Comparison of ENCODE assay signal across 23 mouse cellular contexts in genomic region chr1:126626206-126626605, GRCm38 (mm10).
A peak's percentile ranks its signal among the peaks of the same experiment; 100 is the strongest.
DNase-seq lines count a peak whose midpoint lies in the region; ATAC-seq and TF ChIP-seq lines count a peak whose summit lies in the region.
"Had no signal": no experiment of that assay in that cellular context is flagged by ENCODE, and none has a peak within 500 bp of the region (broad histone marks: within the 10 kb centered on the region; RNA-seq: fewer than 3 reads in every experiment).

No protein-coding gene starts in this region.

- no peak overlapping the region for H3K9ac ChIP-seq in embryonic facial prominence, embryonic 14.5 days (ENCODE audit: low read depth, low read length)
- no peak overlapping the region for H3K9ac ChIP-seq in limb, embryonic 13.5 days

- no peak overlapping the region for H3K27ac ChIP-seq in embryonic facial prominence, embryonic 14.5 days (replicated peaks; ENCODE audit: low read depth, low read length)
- H3K27ac ChIP-seq in embryonic facial prominence, embryonic 10.5 days (replicated peaks), result no peak overlapping the region
- H3K27ac ChIP-seq in limb, embryonic 13.5 days, result no peak overlapping the region
- H3K27ac ChIP-seq in limb, embryonic 10.5 days, result no peak overlapping the region

- no peak overlapping the region for H3K4me3 ChIP-seq in embryonic facial prominence, embryonic 14.5 days (ENCODE audit: low read depth, low read length)
- H3K4me3 ChIP-seq in embryonic facial prominence, embryonic 10.5 days, result no peak overlapping the region
- no peak overlapping the region for H3K4me3 ChIP-seq in limb, embryonic 13.5 days
- H3K4me3 ChIP-seq in limb, embryonic 10.5 days, result no peak overlapping the region
- no peak overlapping the region for H3K4me3 ChIP-seq in C2C12 (ENCODE audit: insufficient read depth, poor library complexity, severe bottlenecking)
- H3K4me3 ChIP-seq in myocyte, result no peak overlapping the region

- no peaks in the 10 kb centered on the region for H3K4me1 ChIP-seq in embryonic facial prominence, embryonic 14.5 days (ENCODE audit: control insufficient read depth, insufficient read depth, low read length)
- no peaks in the 10 kb centered on the region for H3K4me1 ChIP-seq in embryonic facial prominence, embryonic 10.5 days
- 0 out of 2 replicates have a peak, but pooled peaks cover 7% of the 10 kb centered on the region for H3K4me1 ChIP-seq in limb, embryonic 13.5 days
- H3K4me1 ChIP-seq in limb, embryonic 10.5 days, result no peaks in the 10 kb centered on the region

- peak; percentile 30 for DNase-seq in embryonic facial prominence, embryonic 14.5 days (ENCODE audit: low spot score)
- no peak for DNase-seq in embryonic facial prominence, embryonic 10.5 days (ENCODE audit: low spot score)
- DNase-seq in limb, embryonic 10.5 days (ENCODE audit: low spot score), result no peak
- no peak for DNase-seq in embryo, embryonic 10 days (ENCODE audit: low spot score)
- DNase-seq: adrenal gland, adult 2 months; adrenal gland, adult 8-10 months; adrenal gland, postnatal 10 days; adrenal gland, postnatal 14 days; adrenal gland, postnatal 25 days; adrenal gland, postnatal 36 days; B cell, adult 2 months; cerebellum, adult 11 months; cerebellum, adult 11-12 months; cerebellum, adult 18-20 months; cerebellum, adult 2 months had no signal

- WGBS in embryonic facial prominence, embryonic 14.5 days, result 80% methylated on average over 3 of the region's 3 CpGs
- 88% methylated on average over 3 of the region's 3 CpGs for WGBS in embryonic facial prominence, embryonic 10.5 days
- WGBS in limb, embryonic 13.5 days, result 85% methylated on average over 3 of the region's 3 CpGs
- WGBS in limb, embryonic 10.5 days, result 86% methylated on average over 3 of the region's 3 CpGs

- 0 out of 2 replicates have a peak, but pooled peaks have one; percentile 26 for ATAC-seq in embryonic facial prominence, embryonic 14.5 days (ENCODE audit: low read depth)
- ATAC-seq in limb, embryonic 13.5 days (ENCODE audit: low FRiP score, low read depth), result 0 out of 2 replicates have a peak, but pooled peaks have one; percentile 40
- ATAC-seq in activated CD4-positive, CD25-positive, alpha-beta regulatory T cell, adult 4 months, result no peak
- ATAC-seq: CD4-positive, CD25-positive, alpha-beta regulatory T cell, adult 4 months; Patski had no signal

- no peaks in the 10 kb centered on the region for H3K36me3 ChIP-seq in embryonic facial prominence, embryonic 14.5 days (ENCODE audit: control insufficient read depth, insufficient read depth, low read length)
- H3K36me3 ChIP-seq in embryonic facial prominence, embryonic 10.5 days (replicated peaks), result no peaks in the 10 kb centered on the region
- H3K36me3 ChIP-seq in limb, embryonic 13.5 days, result no peaks in the 10 kb centered on the region
- no peaks in the 10 kb centered on the region for H3K36me3 ChIP-seq in limb, embryonic 10.5 days
- H3K36me3 ChIP-seq in C2C12 (ENCODE audit: control insufficient read depth, insufficient read depth), result no peaks in the 10 kb centered on the region
- H3K36me3 ChIP-seq in myocyte (ENCODE audit: control insufficient read depth, insufficient read depth), result no peaks in the 10 kb centered on the region
- H3K36me3 ChIP-seq: G1E had no signal

- H3K9me3 ChIP-seq in embryonic facial prominence, embryonic 14.5 days (ENCODE audit: control insufficient read depth, low read length), result no peaks in the 10 kb centered on the region
- H3K9me3 ChIP-seq in embryonic facial prominence, embryonic 10.5 days, result no peaks in the 10 kb centered on the region
- no peaks in the 10 kb centered on the region for H3K9me3 ChIP-seq in limb, embryonic 13.5 days
- H3K9me3 ChIP-seq in limb, embryonic 10.5 days (replicated peaks), result no peaks in the 10 kb centered on the region

- no peak for TF ChIP-seq POLR2A in myocyte (IDR thresholded peaks at IDR 0.05; ENCODE audit: insufficient read length, low read depth)

- TF ChIP-seq CTCF in C2C12 (IDR thresholded peaks at IDR 0.05; ENCODE audit: control insufficient read depth, insufficient read depth, insufficient read length), result no peak

- no peaks in the 10 kb centered on the region for H3K27me3 ChIP-seq in embryonic facial prominence, embryonic 14.5 days (replicated peaks; ENCODE audit: control insufficient read depth, insufficient read depth, low read length)
- H3K27me3 ChIP-seq in embryonic facial prominence, embryonic 10.5 days (replicated peaks; ENCODE audit: low read depth, poor library complexity, severe bottlenecking), result no peaks in the 10 kb centered on the region
- H3K27me3 ChIP-seq in limb, embryonic 13.5 days, result no peaks in the 10 kb centered on the region
- no peaks in the 10 kb centered on the region for H3K27me3 ChIP-seq in limb, embryonic 10.5 days (ENCODE audit: low read depth, poor library complexity, severe bottlenecking)
- H3K27me3 ChIP-seq in C2C12 (ENCODE audit: control insufficient read depth, insufficient read depth, insufficient read length), result no peaks in the 10 kb centered on the region
- no peaks in the 10 kb centered on the region for H3K27me3 ChIP-seq in myocyte (ENCODE audit: control insufficient read depth, insufficient read depth, insufficient read length)
- H3K27me3 ChIP-seq: CH12.LX, Patski had no signal

- H3K79me3 ChIP-seq in C2C12 (ENCODE audit: low read depth), result no peaks in the 10 kb centered on the region

- H3K4me2 ChIP-seq in embryonic facial prominence, embryonic 14.5 days (ENCODE audit: low read depth, low read length), result no peak overlapping the region
- H3K4me2 ChIP-seq in limb, embryonic 13.5 days (replicated peaks), result no peak overlapping the region
- no peak overlapping the region for H3K4me2 ChIP-seq in myocyte (ENCODE audit: low read depth)

- H3K79me2 ChIP-seq in C2C12 (ENCODE audit: control insufficient read depth, insufficient read depth) (no peaks in the 10 kb centered on the region), myocyte (ENCODE audit: control insufficient read depth, insufficient read depth) (no peaks in the 10 kb centered on the region)

- H3ac ChIP-seq in C2C12 (ENCODE audit: control insufficient read depth, insufficient read length, low read depth) (no peak overlapping the region), myocyte (ENCODE audit: control insufficient read depth, insufficient read length) (no peak overlapping the region)

TF ChIP-seq in C2C12, 6 proteins besides CTCF, POLR2A, EP300 and RAD21:
- no peak for TF ChIP-seq CEBPB (IDR thresholded peaks at IDR 0.05; ENCODE audit: low read depth)
- TF ChIP-seq MYOD1 (IDR thresholded peaks at IDR 0.05; ENCODE audit: control insufficient read depth, insufficient read length, low read depth), result peak; percentile 32

TF ChIP-seq in myocyte, 11 proteins besides CTCF, POLR2A, EP300 and RAD21:
- TF ChIP-seq CEBPB (IDR thresholded peaks at IDR 0.05; ENCODE audit: insufficient read depth, poor library complexity, severe bottlenecking), result no peak
- TF ChIP-seq POLR2AphosphoS2 (IDR thresholded peaks at IDR 0.05; ENCODE audit: insufficient read length, low read depth), result no peak
- TF ChIP-seq MAX (IDR thresholded peaks at IDR 0.05; ENCODE audit: low read depth), result no peak
- no peak for TF ChIP-seq USF1 (IDR thresholded peaks at IDR 0.05; ENCODE audit: low read depth)
- peak; percentile 87 to 93 (median 91) for TF ChIP-seq MYOD1 (IDR thresholded peaks at IDR 0.05; ENCODE audit: control insufficient read depth in 1 of 3, insufficient read length in 2 of 3, low read depth in 2 of 3)
- no peak for TF ChIP-seq SRF (IDR thresholded peaks at IDR 0.05; ENCODE audit: control insufficient read depth, insufficient read length, low read depth)
- no peak for TF ChIP-seq TCF3 (IDR thresholded peaks at IDR 0.05; ENCODE audit: insufficient read length, low read depth)
- no peak for TF ChIP-seq E2F4 (IDR thresholded peaks at IDR 0.05; ENCODE audit: insufficient read depth)
- no peak for TF ChIP-seq REST (IDR thresholded peaks at IDR 0.05; ENCODE audit: insufficient read depth, insufficient read length)
- TF ChIP-seq MYOG (IDR thresholded peaks at IDR 0.05; ENCODE audit: control insufficient read depth in 1 of 3, insufficient read depth in 1 of 3, insufficient read length in 2 of 3, low read depth in 2 of 3), result peak in 1 of 3 experiments; percentile 63
- peak; percentile 42 for TF ChIP-seq TCF12 (IDR thresholded peaks at IDR 0.05; ENCODE audit: insufficient read depth, poor library complexity, severe bottlenecking)
